Mouse (Mus musculus): ENCODE results near the gene Lce1d.

- TF ChIP-seq CTCF (IDR thresholded peaks at IDR 0.05) (no peak), EP300 (IDR thresholded peaks at IDR 0.05) (no peak)
Observed at GRCm38 (mm10) chr3:92670215-92670614, 16.8 kb downstream of the Lce1d start, which contains the start of gene Lce1a2.
